Mouse (Mus musculus) heart, embryonic 14.5 days (tissue): ENCODE results near the gene Elfn2. TPM values are rescaled to one million over a fixed set of nuclear protein-coding genes. Genes with fewer than 3 reads are reported as not detected.
A peak's percentile ranks its signal among the peaks of the same experiment; 100 is the strongest.

ENCODE experiments used
- ATAC-seq: fragments of 200-750 bp; cut with Nextera tagmentation; 2 replicates; pipeline ENCODE4 v1.8.0; 2017; ENCODE audit warnings: low read depth, moderate TSS enrichment; ENCODE audit not compliant: insufficient number of reproducible peaks, insufficient read depth, low FRiP score
- H3K27ac ChIP-seq, 2 experiments: fragments of 200-500 bp in 1 of 2; fragments of 300-500 bp in 1 of 2; sonication (generic) in 1 of 2; replicated peaks in 1 of 2; 2 replicates each; pipeline ENCODE4 v1.5.1; 2012 to 2014; ENCODE audit warnings: low read depth in 2 of 2, low read length in 2 of 2, control low read depth in 1 of 2, mild to moderate bottlenecking in 1 of 2, mixed read lengths in 1 of 2; ENCODE audit not compliant: control insufficient read depth in 1 of 2, insufficient read depth in 1 of 2
- H3K27me3 ChIP-seq: fragments of 300-500 bp; sonication (generic); 2 replicates; pipeline ENCODE4 v1.6.1; 2014; ENCODE audit warnings: mild to moderate bottlenecking, low read length, control low read depth; ENCODE audit not compliant: control insufficient read depth, insufficient read depth
- H3K36me3 ChIP-seq: fragments of 300-500 bp; sonication (generic); 2 replicates; pipeline ENCODE4 v1.6.1; 2014; ENCODE audit warnings: mild to moderate bottlenecking, control low read depth, low read length, mixed read lengths; ENCODE audit not compliant: control insufficient read depth, insufficient read depth
- H3K4me1 ChIP-seq, 2 experiments: fragments of 200-500 bp in 1 of 2; fragments of 300-500 bp in 1 of 2; sonication (generic) in 1 of 2; 2 replicates each; pipeline ENCODE4 v1.6.1; 2012 to 2014; ENCODE audit warnings: low read length in 2 of 2, control low read depth in 1 of 2, mixed read lengths in 1 of 2; ENCODE audit not compliant: control insufficient read depth in 2 of 2, insufficient read depth in 2 of 2
- H3K4me2 ChIP-seq: fragments of 300-500 bp; sonication (generic); 2 replicates; pipeline ENCODE4 v1.6.1; 2014; ENCODE audit warnings: mild to moderate bottlenecking, low read length
- H3K4me3 ChIP-seq, 2 experiments: fragments of 200-500 bp in 1 of 2; fragments of 300-500 bp in 1 of 2; sonication (generic) in 1 of 2; 2 replicates each; pipeline ENCODE4 v1.5.1; 2012 to 2014; ENCODE audit warnings: low read length in 2 of 2, mild to moderate bottlenecking in 2 of 2, control low read depth in 1 of 2, low read depth in 1 of 2, moderate library complexity in 1 of 2; ENCODE audit not compliant: control insufficient read depth in 1 of 2, insufficient read depth in 1 of 2
- H3K9ac ChIP-seq: fragments of 300-500 bp; sonication (generic); 2 replicates; pipeline ENCODE4 v1.6.1; 2014; ENCODE audit warnings: mild to moderate bottlenecking, low read length
- H3K9me3 ChIP-seq: fragments of 300-500 bp; sonication (generic); 2 replicates; pipeline ENCODE4 v1.6.1; 2016; ENCODE audit warnings: low read length, control low read depth; ENCODE audit not compliant: control insufficient read depth
- WGBS: fragments of 180-500 bp; shearing (Covaris S2); extraction: QIAGEN DNeasy Blood & Tissue Kit; methylation state at CpG from one replicate; pipeline ENCODE4 v1.1.7; 2014; 5-methylcytosine and 5-hydroxymethylcytosine counted together
- polyA plus RNA-seq: library from polyadenylated mRNA; unstranded; fragments of >200 nt; fragmentation: Nextera tagmentation; extraction: Ambion mirVana; gene quantifications from 2 replicates; pipeline ENCODE4 v1.2.1, GENCODE M21; 2014

Gene Elfn2
- polyA plus RNA-seq, 1 experiment from 2014 or later = not detected

- H3K9me3 ChIP-seq = no peaks in the 10 kb centered on the region
- H3K27me3 ChIP-seq = peaks cover 23% of the 10 kb centered on the region
- H3K4me3 ChIP-seq = no peak overlapping the region
- ATAC-seq = no peak
- no peak overlapping the region for H3K9ac ChIP-seq
- H3K4me2 ChIP-seq = no peak overlapping the region
- H3K27ac ChIP-seq = no peak overlapping the region
- WGBS = 46% methylated on average over 7 of the region's 7 CpGs
- no peaks in the 10 kb centered on the region for H3K36me3 ChIP-seq
- no peaks in the 10 kb centered on the region for H3K4me1 ChIP-seq
Measured at GRCm38 (mm10) chr15:78736681-78737100, 18.1 kb upstream of the Elfn2 start.

GRCm38 (mm10) chr15:78736181-78736579 lies 17.6 kb upstream of the Elfn2 start:
- H3K36me3 ChIP-seq = no peaks in the 10 kb centered on the region
- no peaks in the 10 kb centered on the region for H3K9me3 ChIP-seq
- no peak overlapping the region for H3K9ac ChIP-seq
- H3K4me1 ChIP-seq = no peaks in the 10 kb centered on the region
- 66% methylated on average over 3 of the region's 3 CpGs for WGBS
- no peak overlapping the region for H3K4me3 ChIP-seq
- peaks cover 23% of the 10 kb centered on the region for H3K27me3 ChIP-seq
- H3K27ac ChIP-seq = no peak overlapping the region
- ATAC-seq = no peak
- no peak overlapping the region for H3K4me2 ChIP-seq

GRCm38 (mm10) chr15:78735431-78736180 lies 17.0 kb upstream of the Elfn2 start:
- 41% methylated on average over 17 of the region's 17 CpGs for WGBS
- Histone ChIP-seq H3K9ac (no peak overlapping the region), H3K27me3 (peaks cover 23% of the 10 kb centered on the region), H3K36me3 (no peaks in the 10 kb centered on the region), H3K4me1 (no peaks in the 10 kb centered on the region), H3K4me2 (no peak overlapping the region), H3K9me3 (no peaks in the 10 kb centered on the region), H3K27ac (no peak overlapping the region), H3K4me3 (no peak overlapping the region)
- no peak for ATAC-seq

- no peak for ATAC-seq
- WGBS = 50% methylated on average over 4 of the region's 4 CpGs
Measured at GRCm38 (mm10) chr15:78731830-78732229, 13.3 kb upstream of the Elfn2 start.

GRCm38 (mm10) chr15:78730315-78731049 lies 11.9 kb upstream of the Elfn2 start:
- ATAC-seq = no peak

More at GRCm38 (mm10) chr15:78731830-78732229, 13.3 kb upstream of the Elfn2 start:
- Histone ChIP-seq H3K9ac (no peak overlapping the region), H3K9me3 (no peaks in the 10 kb centered on the region), H3K4me2 (no peak overlapping the region), H3K4me3 (no peak overlapping the region), H3K4me1 (no peaks in the 10 kb centered on the region), H3K27me3 (peaks cover 22% of the 10 kb centered on the region), H3K27ac (no peak overlapping the region), H3K36me3 (no peaks in the 10 kb centered on the region)

DNA sequence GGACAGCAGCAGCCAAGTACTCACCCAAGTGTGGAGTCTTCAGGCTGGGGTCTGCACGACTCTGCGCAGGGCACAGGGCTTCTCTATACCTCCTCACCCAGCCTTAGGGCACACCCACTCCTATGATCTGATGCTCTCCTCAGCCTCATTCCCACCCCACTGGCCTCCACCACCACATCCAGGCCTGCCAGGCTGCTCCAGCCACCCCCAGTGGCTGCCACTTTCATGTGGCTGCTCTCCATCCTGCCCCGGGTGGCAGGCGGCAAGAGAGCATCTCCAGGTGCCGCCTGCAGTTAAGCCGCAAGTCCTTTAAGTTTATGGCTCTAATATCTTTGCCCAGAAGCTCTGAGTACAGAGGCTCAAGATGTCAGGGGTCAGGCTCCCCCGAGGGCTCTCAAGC lies 8.1 kb upstream of the Elfn2 start:
- 67% methylated on average over 7 of the region's 7 CpGs for WGBS
- no peaks in the 10 kb centered on the region for H3K4me1 ChIP-seq
- no peak overlapping the region for H3K27ac ChIP-seq
- H3K9ac ChIP-seq = no peak overlapping the region
- no peaks in the 10 kb centered on the region for H3K9me3 ChIP-seq
- H3K4me2 ChIP-seq = no peak overlapping the region
- no peak overlapping the region for H3K4me3 ChIP-seq
- no peak for ATAC-seq
- H3K27me3 ChIP-seq = peaks cover 7% of the 10 kb centered on the region
- H3K36me3 ChIP-seq = no peaks in the 10 kb centered on the region

More at GRCm38 (mm10) chr15:78730315-78731049, 11.9 kb upstream of the Elfn2 start:
- Histone ChIP-seq H3K4me2 (no peak overlapping the region), H3K9ac (no peak overlapping the region), H3K36me3 (no peaks in the 10 kb centered on the region), H3K4me1 (no peaks in the 10 kb centered on the region), H3K4me3 (no peak overlapping the region), H3K27ac (no peak overlapping the region), H3K9me3 (no peaks in the 10 kb centered on the region), H3K27me3 (peaks cover 9% of the 10 kb centered on the region; the same call in 1 of the 2 replicates)
- WGBS = 63% methylated on average over 12 of the region's 12 CpGs

GRCm38 (mm10) chr15:78720532-78720931 lies 2.0 kb upstream of the Elfn2 start:
- 33% methylated on average over 7 of the region's 7 CpGs for WGBS
- Histone ChIP-seq H3K4me3 (no peak overlapping the region), H3K4me2 (peak overlapping the region; percentile 25), H3K27ac (no peak overlapping the region), H3K9ac (no peak overlapping the region), H3K27me3 (peaks cover 55% of the 10 kb centered on the region), H3K4me1 (peaks cover 6 to 23% of the 10 kb centered on the region in 2 experiments), H3K36me3 (no peaks in the 10 kb centered on the region), H3K9me3 (no peaks in the 10 kb centered on the region)
- ATAC-seq = peak; percentile 53; the same call in 1 of the 2 replicates
